Mouse (Mus musculus): ENCODE data around the gene Chrdl1.

Chrdl1 gene

DNA sequence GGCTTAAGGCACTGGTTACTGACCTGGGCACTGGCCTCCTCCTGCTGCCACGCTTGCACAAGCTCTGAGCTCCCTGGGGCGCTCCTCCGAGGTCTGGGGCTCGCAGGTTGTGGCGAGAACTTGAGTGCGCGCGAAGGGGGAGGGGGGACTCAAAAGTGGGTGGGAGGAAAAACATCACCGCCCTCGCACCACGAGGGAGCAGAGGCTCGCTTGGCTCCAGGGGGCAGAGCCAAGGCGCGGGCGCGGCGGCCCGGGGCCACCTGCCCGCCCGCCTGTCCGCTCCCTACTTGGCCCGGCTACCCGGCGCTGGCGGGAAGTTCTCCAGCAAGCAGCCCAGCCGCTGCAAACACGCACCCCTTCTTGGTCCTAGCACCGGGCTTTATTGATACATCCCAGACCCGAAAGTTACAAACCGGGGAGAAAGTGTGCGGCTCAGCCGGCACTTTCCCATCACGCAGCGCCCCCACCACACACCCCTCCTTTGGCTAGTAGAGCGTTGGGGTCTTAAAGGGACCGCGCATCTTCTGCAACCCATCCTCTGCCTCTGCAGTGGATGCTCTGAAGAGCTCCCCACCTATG lies at the start of gene Chrdl1:
Gene Chrdl1, minus strand, starts transcription at position 472 of the 579 bp plus-strand sequence.
- no peak for DNase-seq

GRCm38 (mm10) chrX:143442638-143443037 lies 48.6 kb upstream of the Chrdl1 start:
- DNase-seq = no peak

GRCm38 (mm10) chrX:143404601-143405000 lies 10.5 kb upstream of the Chrdl1 start:
- DNase-seq = no peak

GRCm38 (mm10) chrX:143366256-143366959 lies 27.7 kb downstream of the Chrdl1 start:
- no peak for DNase-seq

GRCm38 (mm10) chrX:143347227-143347626 lies 46.8 kb downstream of the Chrdl1 start:
- DNase-seq = no peak

DNA sequence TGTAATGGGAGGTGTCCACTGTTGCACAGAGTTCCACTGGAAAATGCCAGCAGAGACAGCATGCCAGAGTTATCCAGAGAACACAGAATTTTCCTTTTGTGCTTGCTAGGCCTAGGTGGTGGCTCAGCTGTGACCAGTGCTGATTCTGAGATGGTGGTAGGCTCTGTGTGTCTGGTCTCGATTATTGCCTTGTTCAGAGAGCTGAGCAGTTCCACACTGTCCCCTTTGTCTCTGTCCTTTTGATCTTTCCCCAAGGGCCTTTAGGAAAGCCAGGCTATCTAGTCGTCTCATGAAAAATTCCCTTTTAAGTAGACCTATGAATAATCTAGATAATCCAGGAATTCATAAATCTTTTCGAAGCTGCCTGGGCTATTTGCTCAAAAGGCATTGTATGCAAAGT lies 47.3 kb downstream of the Chrdl1 start:
- DNase-seq = no peak

- no peak for DNase-seq
These were observed 49.3 kb downstream of the Chrdl1 start for GRCm38 (mm10) chrX:143344509-143345495.

DNA sequence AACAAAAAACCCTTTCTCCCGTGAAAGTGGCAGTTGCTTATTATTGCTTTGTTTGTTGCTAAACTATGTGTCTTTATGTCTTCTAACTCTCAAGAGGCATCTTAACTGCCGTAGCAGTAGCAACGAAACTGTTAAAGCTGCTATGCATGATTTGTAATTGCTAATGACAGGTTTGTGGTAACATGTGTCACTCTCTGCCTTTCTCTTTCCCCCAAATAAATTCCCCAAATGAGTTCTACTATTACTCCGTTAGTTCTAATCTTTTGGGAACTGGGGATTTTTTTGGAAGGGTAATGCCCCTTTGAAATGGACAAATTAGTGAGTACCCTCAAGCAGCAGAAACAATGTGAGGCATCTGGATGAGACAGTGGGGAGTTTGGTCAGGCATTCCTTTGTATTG lies 55.9 kb downstream of the Chrdl1 start:
- no peak for DNase-seq

GRCm38 (mm10) chrX:143337561-143337960 lies 56.5 kb downstream of the Chrdl1 start:
- no peak for DNase-seq

GRCm38 (mm10) chrX:143336661-143337060 lies 57.4 kb downstream of the Chrdl1 start:
- no peak for DNase-seq

- DNase-seq = no peak
These were observed 58.2 kb downstream of the Chrdl1 start for GRCm38 (mm10) chrX:143335846-143336245.

GRCm38 (mm10) chrX:143313166-143313565 lies 80.9 kb downstream of the Chrdl1 start:
- DNase-seq = no peak

- DNase-seq = no peak
These were observed 99.3 kb downstream of the Chrdl1 start for GRCm38 (mm10) chrX:143294726-143295125.

- no peak for DNase-seq
These were observed 118.9 kb downstream of the Chrdl1 start for GRCm38 (mm10) chrX:143275202-143275601.

- DNase-seq = no peak
These were observed 143.4 kb downstream of the Chrdl1 start for GRCm38 (mm10) chrX:143250709-143251108.
